Mouse (Mus musculus): ENCODE data around the gene Adar. TPM values are rescaled to one million over a fixed set of nuclear protein-coding genes. Genes with fewer than 3 reads are reported as not detected.
A peak's percentile ranks its signal among the peaks of the same experiment; 100 is the strongest.

Gene Adar
- total and polyA plus RNA-seq, 3 experiments: 11.5 to 33.1 (median 20.4) TPM

DNA sequence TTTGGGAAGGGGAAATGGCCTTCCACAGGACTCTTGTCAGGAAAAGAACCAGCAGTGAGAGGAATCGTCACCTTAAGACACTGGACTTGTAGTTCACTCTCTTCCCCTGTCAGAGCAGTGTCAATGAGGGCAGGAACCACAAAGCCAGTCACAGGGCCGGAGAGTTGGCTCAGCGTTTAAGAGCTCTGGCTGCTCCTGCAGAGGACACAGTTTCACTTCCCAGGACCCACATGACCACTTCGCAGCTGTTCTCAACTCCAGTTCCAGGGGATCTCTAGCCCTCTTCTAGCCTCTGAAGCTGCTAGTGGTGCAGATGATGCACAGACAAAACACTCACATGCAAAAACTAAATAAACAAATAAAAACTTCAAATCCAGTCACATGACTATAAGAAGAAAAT is 81.5 kb downstream of the Adar start:
- Histone ChIP-seq H3K36me3 (replicated peaks in 1 of 2; ENCODE audit: control insufficient read depth in 1 of 2, insufficient read depth in 1 of 2, low read length in 1 of 2) (no peaks in the 10 kb centered on the region), H3K4me2 (ENCODE audit: insufficient read depth, low read depth, poor library complexity, severe bottlenecking) (peak overlapping the region; percentile 5; the same call in 1 of the 2 replicates), H3K27me3 (replicated peaks) (no peaks in the 10 kb centered on the region), H3K4me3 (replicated peaks in 1 of 3; ENCODE audit: low read depth in 2 of 3, low read length in 2 of 3, poor library complexity in 1 of 3) (no peak overlapping the region), H3K9me3 (replicated peaks; ENCODE audit: low read length) (peaks cover 2% of the 10 kb centered on the region), H3K4me1 (ENCODE audit: control insufficient read depth in 1 of 2, insufficient read depth in 2 of 2) (peaks cover 6 to 29% of the 10 kb centered on the region in 2 experiments), H3K27ac (ENCODE audit: insufficient read depth, low read depth) (no peak overlapping the region), H3K79me2 (replicated peaks; ENCODE audit: control insufficient read depth, extremely low read depth, insufficient read depth, poor library complexity, severe bottlenecking) (no peaks in the 10 kb centered on the region), H3K9ac (ENCODE audit: insufficient read depth, low read depth) (no peak overlapping the region)
- no peak for TF ChIP-seq SIN3A (IDR thresholded peaks at IDR 0.05; ENCODE audit: low read length)
- TF ChIP-seq ZC3H11A (IDR thresholded peaks at IDR 0.05; ENCODE audit: low read depth, low read length): no peak
- no peak for TF ChIP-seq JUN (IDR thresholded peaks at IDR 0.05; ENCODE audit: insufficient read depth, low read depth, low read length)
- no peak for TF ChIP-seq MXI1 (IDR thresholded peaks at IDR 0.05; ENCODE audit: low read depth, low read length)
- TF ChIP-seq PAX5 (IDR thresholded peaks at IDR 0.05; ENCODE audit: low read length): no peak
- TF ChIP-seq TBP (conservative IDR thresholded peaks at IDR 0.05; ENCODE audit: low read depth, low read length): no peak
- no peak for TF ChIP-seq MAZ (IDR thresholded peaks at IDR 0.05; ENCODE audit: low read depth, low read length)
- TF ChIP-seq E2F4 (IDR thresholded peaks at IDR 0.05; ENCODE audit: insufficient replicate concordance, low read depth, low read length): no peak
- no peak for TF ChIP-seq KAT2A (IDR thresholded peaks at IDR 0.05; ENCODE audit: insufficient replicate concordance, low read length)
- no peak for TF ChIP-seq ELF1 (IDR thresholded peaks at IDR 0.05; ENCODE audit: low read depth, low read length)
- TF ChIP-seq USF2 (conservative IDR thresholded peaks at IDR 0.05; ENCODE audit: low read depth, low read length): 0 out of 2 replicates have a peak, but pooled peaks have one; percentile 7
- no peak for TF ChIP-seq CHD1 (IDR thresholded peaks at IDR 0.05; ENCODE audit: low read depth, low read length)
- no peak for TF ChIP-seq CHD2 (IDR thresholded peaks at IDR 0.05; ENCODE audit: low read length)
- no peak for TF ChIP-seq TCF12 (IDR thresholded peaks at IDR 0.05; ENCODE audit: low read depth, low read length)
- TF ChIP-seq MEF2A (IDR thresholded peaks at IDR 0.05; ENCODE audit: borderline replicate concordance, low read depth, low read length): no peak
- no peak for TF ChIP-seq POLR2A (IDR thresholded peaks at IDR 0.05; ENCODE audit: low read depth, low read length)
- no peak for TF ChIP-seq NRF1 (IDR thresholded peaks at IDR 0.05; ENCODE audit: low read depth, low read length)
- TF ChIP-seq EP300 (IDR thresholded peaks at IDR 0.05; ENCODE audit: low read length): peak; percentile 38; the same call in 1 of the 2 replicates
- peak; percentile 23; the same call in 1 of the 2 replicates for TF ChIP-seq USF1 (IDR thresholded peaks at IDR 0.05; ENCODE audit: low read depth, low read length)
- no peak for TF ChIP-seq MAFK (IDR thresholded peaks at IDR 0.05; ENCODE audit: insufficient replicate concordance, low read length)
- no peak for TF ChIP-seq MAX (IDR thresholded peaks at IDR 0.05; ENCODE audit: low read length)
- peak; percentile 20; the same call in 1 of the 2 replicates for TF ChIP-seq ETS1 (conservative IDR thresholded peaks at IDR 0.05; ENCODE audit: low read depth, low read length)
- no peak for TF ChIP-seq SMC3 (IDR thresholded peaks at IDR 0.05; ENCODE audit: low read depth, low read length)
- no peak for TF ChIP-seq RAD21 (IDR thresholded peaks at IDR 0.05; ENCODE audit: low read depth, low read length)
- no peak for TF ChIP-seq GABPA (IDR thresholded peaks at IDR 0.05; ENCODE audit: insufficient replicate concordance, low read depth, low read length)
- no peak for TF ChIP-seq ZNF384 (IDR thresholded peaks at IDR 0.05; ENCODE audit: low read depth, low read length)
- peak; percentile 60; the same call in 1 of the 2 replicates for TF ChIP-seq IRF4 (IDR thresholded peaks at IDR 0.05; ENCODE audit: low read depth, low read length)
- no peak for TF ChIP-seq CTCF (conservative IDR thresholded peaks at IDR 0.05 in 1 of 2, IDR thresholded peaks at IDR 0.05 in 1 of 2; ENCODE audit: low read depth in 2 of 2, low read length in 2 of 2)
- no peak for TF ChIP-seq RCOR1 (conservative IDR thresholded peaks at IDR 0.05; ENCODE audit: low read depth, low read length)
- TF ChIP-seq UBTF (IDR thresholded peaks at IDR 0.05; ENCODE audit: low read depth, low read length): no peak
- in situ Hi-C loops (cut with MboI; ENCODE audit: low pct_ligation_motif_present, low pct_unique_long_range_greater_than_20kb, low sequenced_read_pairs): loop anchor here (10.0 to 25.0 kb wide), 2 partner anchors 166 to 278 kb away; partner anchors contain the start of genes Atp8b2 and Tpm3
- dilution Hi-C loops (cut with MboI; ENCODE audit: extremely low pct_ligation_motif_present, extremely low pct_unique_long_range_greater_than_20kb, low sequenced_read_pairs): no loop called here
- DNase-seq (ENCODE audit: extremely low read depth): peak; percentile 63
